Mouse (Mus musculus): ENCODE data around the gene Rxylt1.

GRCm38 (mm10) chr10:122046511-122046903, 50.7 kb downstream of the Rxylt1 start:
- TF ChIP-seq GATA1 (IDR thresholded peaks at IDR 0.05; ENCODE audit: borderline replicate concordance, low read length) (no peak), FLI1 (IDR thresholded peaks at IDR 0.05; ENCODE audit: low read length) (no peak)
